Mouse (Mus musculus) olfactory bulb, adult 2 months (tissue): ENCODE measurements around the gene Fstl5.

Experiments
- CTCF ChIP-seq: fragments of 200-500 bp; IDR thresholded peaks from 2 replicates; pipeline ENCODE4 v1.5.1; 2012; ENCODE audit warnings: low read depth, mild to moderate bottlenecking, low read length, moderate library complexity; ENCODE audit not compliant: insufficient read depth
- POLR2A ChIP-seq: fragments of 200-500 bp; IDR thresholded peaks from 2 replicates; pipeline ENCODE4 v1.6.1; 2012; ENCODE audit warnings: mild to moderate bottlenecking, low read depth, low read length, moderate library complexity; ENCODE audit not compliant: insufficient read depth

- no peak for TF ChIP-seq CTCF
- TF ChIP-seq POLR2A = no peak
Measured at GRCm38 (mm10) chr3:76147846-76148245, 73.8 kb downstream of the Fstl5 start.
